Mouse (Mus musculus): Measurements from ENCODE around the gene Fez1. TPM values are rescaled to one million over a fixed set of nuclear protein-coding genes. Genes with fewer than 3 reads are reported as not detected.

The Fez1 gene
- polyA plus RNA-seq, 1 experiment from 2014 or later = 44.0 TPM

- H3K4me3 ChIP-seq = no peak overlapping the region
- H3K4me1 ChIP-seq = peaks cover 2% of the 10 kb centered on the region; the same call in 1 of the 2 replicates
- H3K27me3 ChIP-seq = no peaks in the 10 kb centered on the region
- ATAC-seq (ENCODE audit: insufficient number of reproducible peaks, low FRiP score, low TSS enrichment, low read depth) = no peak
- 28% methylated on average over 4 of the region's 4 CpGs for WGBS
- no peak overlapping the region for H3K9ac ChIP-seq
- no peaks in the 10 kb centered on the region for H3K9me3 ChIP-seq
- no peaks in the 10 kb centered on the region for H3K36me3 ChIP-seq
- H3K4me2 ChIP-seq = no peak overlapping the region
- H3K27ac ChIP-seq = no peak overlapping the region
Observed at GRCm38 (mm10) chr9:36905452-36905851, 83.8 kb downstream of the Fez1 start.

- peaks cover 10% of the 10 kb centered on the region; the same call in 1 of the 2 replicates for H3K4me1 ChIP-seq
- ATAC-seq (ENCODE audit: insufficient number of reproducible peaks, low FRiP score, low TSS enrichment, low read depth) = peak; percentile 42; the same call in 1 of the 2 replicates
- WGBS = 3% methylated on average over 6 of the region's 6 CpGs
Observed at GRCm38 (mm10) chr9:36916362-36916761, 94.7 kb downstream of the Fez1 start.

GRCm38 (mm10) chr9:36916915-36917314 lies 95.3 kb downstream of the Fez1 start:
- Histone ChIP-seq H3K4me2 (no peak overlapping the region), H3K4me3 (no peak overlapping the region), H3K9me3 (no peaks in the 10 kb centered on the region), H3K9ac (no peak overlapping the region), H3K36me3 (no peaks in the 10 kb centered on the region), H3K27me3 (peaks cover 55% of the 10 kb centered on the region), H3K4me1 (peaks cover 10% of the 10 kb centered on the region; the same call in 1 of the 2 replicates), H3K27ac (no peak overlapping the region)
- 0 out of 2 replicates have a peak, but pooled peaks have one; percentile 31 for ATAC-seq (ENCODE audit: insufficient number of reproducible peaks, low FRiP score, low TSS enrichment, low read depth)
- WGBS = 18% methylated on average over 5 of the region's 5 CpGs

More at GRCm38 (mm10) chr9:36916362-36916761, 94.7 kb downstream of the Fez1 start:
- Histone ChIP-seq H3K4me2 (no peak overlapping the region; the same call in 1 of the 2 replicates), H3K27me3 (peaks cover 49% of the 10 kb centered on the region), H3K9me3 (no peaks in the 10 kb centered on the region), H3K27ac (no peak overlapping the region), H3K4me3 (no peak overlapping the region), H3K36me3 (no peaks in the 10 kb centered on the region), H3K9ac (no peak overlapping the region)

- Histone ChIP-seq H3K27me3 (peaks cover 66% of the 10 kb centered on the region), H3K9me3 (no peaks in the 10 kb centered on the region), H3K4me1 (peaks cover 10% of the 10 kb centered on the region; the same call in 1 of the 2 replicates), H3K27ac (no peak overlapping the region), H3K36me3 (no peaks in the 10 kb centered on the region), H3K4me2 (no peak overlapping the region), H3K4me3 (no peak overlapping the region), H3K9ac (no peak overlapping the region)
- ATAC-seq (ENCODE audit: insufficient number of reproducible peaks, low FRiP score, low TSS enrichment, low read depth) = no peak
- WGBS = 39% methylated on average over 3 of the region's 3 CpGs
Observed at GRCm38 (mm10) chr9:36918582-36918981, 96.9 kb downstream of the Fez1 start.

GRCm38 (mm10) chr9:36919472-36919871 lies 97.8 kb downstream of the Fez1 start:
- H3K9ac ChIP-seq = no peak overlapping the region
- H3K4me1 ChIP-seq = peaks cover 10% of the 10 kb centered on the region; the same call in 1 of the 2 replicates
- peaks cover 73% of the 10 kb centered on the region for H3K27me3 ChIP-seq
- no peaks in the 10 kb centered on the region for H3K36me3 ChIP-seq
- no peak overlapping the region for H3K27ac ChIP-seq
- no peak overlapping the region for H3K4me3 ChIP-seq
- ATAC-seq (ENCODE audit: insufficient number of reproducible peaks, low FRiP score, low TSS enrichment, low read depth) = no peak
- H3K9me3 ChIP-seq = no peaks in the 10 kb centered on the region
- WGBS = 40% methylated on average over 4 of the region's 4 CpGs
- H3K4me2 ChIP-seq = no peak overlapping the region

- no peaks in the 10 kb centered on the region for H3K36me3 ChIP-seq
- H3K9me3 ChIP-seq = no peaks in the 10 kb centered on the region
- 61% methylated on average over 13 of the region's 13 CpGs for WGBS
- no peak overlapping the region for H3K27ac ChIP-seq
- no peak overlapping the region for H3K9ac ChIP-seq
- H3K4me3 ChIP-seq = no peak overlapping the region
- no peak overlapping the region for H3K4me2 ChIP-seq
- peaks cover 80% of the 10 kb centered on the region for H3K27me3 ChIP-seq
- no peak for ATAC-seq (ENCODE audit: insufficient number of reproducible peaks, low FRiP score, low TSS enrichment, low read depth)
- H3K4me1 ChIP-seq = peaks cover 5% of the 10 kb centered on the region; the same call in 1 of the 2 replicates
Observed at GRCm38 (mm10) chr9:36921718-36922415, 100.2 kb downstream of the Fez1 start.

GRCm38 (mm10) chr9:36923753-36924152 lies 102.1 kb downstream of the Fez1 start:
- no peaks in the 10 kb centered on the region for H3K36me3 ChIP-seq
- H3K27me3 ChIP-seq = peaks cover 78% of the 10 kb centered on the region
- no peak for ATAC-seq (ENCODE audit: insufficient number of reproducible peaks, low FRiP score, low TSS enrichment, low read depth)
- H3K9ac ChIP-seq = no peak overlapping the region
- H3K4me1 ChIP-seq = no peaks in the 10 kb centered on the region
- no peak overlapping the region for H3K4me3 ChIP-seq
- H3K27ac ChIP-seq = no peak overlapping the region
- 75% methylated on average over 5 of the region's 5 CpGs for WGBS
- no peak overlapping the region for H3K4me2 ChIP-seq
- H3K9me3 ChIP-seq = no peaks in the 10 kb centered on the region

Other genes with a start within 250 kb of the Fez1 start
- gene Gm17689, start 239.2 kb upstream of the Fez1 start, polyA plus RNA-seq (2015; fragmentation: Nextera tagmentation; extraction: Ambion mirVana) = not detected in 2 replicates
- gene A630095E13Rik, start 178.5 kb upstream of the Fez1 start, polyA plus RNA-seq (2015; fragmentation: Nextera tagmentation; extraction: Ambion mirVana) = not detected in 2 replicates
- not detected in 2 replicates for gene Acrv1, start 128.6 kb upstream of the Fez1 start, polyA plus RNA-seq (2015; fragmentation: Nextera tagmentation; extraction: Ambion mirVana)
- 24.4 and 26.0 TPM in 2 replicates for gene Chek1, start 94.8 kb upstream of the Fez1 start, polyA plus RNA-seq (2015; fragmentation: Nextera tagmentation; extraction: Ambion mirVana)
- gene Stt3a, start 54.2 kb upstream of the Fez1 start, polyA plus RNA-seq (2015; fragmentation: Nextera tagmentation; extraction: Ambion mirVana) = 315 and 320 TPM in 2 replicates
- 85.0 and 103 TPM in 2 replicates for gene Ei24, start 24.5 kb upstream of the Fez1 start, polyA plus RNA-seq (2015; fragmentation: Nextera tagmentation; extraction: Ambion mirVana)

Measured in limb, embryonic 15.5 days (tissue).